Mouse (Mus musculus) retina, postnatal 1 day (tissue): ENCODE results near the gene Clec18a.
A peak's percentile ranks its signal among the peaks of the same experiment; 100 is the strongest.
"Not testable (repeated sequence)": the region's sequence is repeated elsewhere in the genome, so short reads cannot be mapped to it uniquely, and the experiment has no call there.

ENCODE experiments used
- DNase-seq: peaks from one replicate; pipeline ENCODE4 v3.0.0-alpha.2; 2012

Gene Clec18a

DNA sequence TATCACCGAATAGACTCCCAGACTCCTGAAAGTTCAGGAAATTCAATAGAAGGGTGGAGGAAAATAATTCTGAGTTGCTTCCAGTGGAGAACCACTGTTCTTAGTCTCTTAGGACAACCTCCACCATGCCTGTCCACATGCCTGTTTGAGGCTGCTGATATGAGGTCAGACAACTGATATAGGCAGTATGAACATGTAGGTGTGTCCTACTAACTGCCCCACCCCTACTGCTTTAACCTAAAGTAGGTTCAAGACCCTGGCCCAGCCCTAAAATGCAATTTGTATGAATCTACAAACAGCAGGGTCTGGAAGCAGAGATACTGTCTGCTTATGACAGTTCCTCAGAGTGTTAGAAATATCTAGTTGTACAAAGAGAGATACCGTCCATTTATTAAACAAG is 36.6 kb downstream of the Clec18a start:
- no peak for DNase-seq

DNA sequence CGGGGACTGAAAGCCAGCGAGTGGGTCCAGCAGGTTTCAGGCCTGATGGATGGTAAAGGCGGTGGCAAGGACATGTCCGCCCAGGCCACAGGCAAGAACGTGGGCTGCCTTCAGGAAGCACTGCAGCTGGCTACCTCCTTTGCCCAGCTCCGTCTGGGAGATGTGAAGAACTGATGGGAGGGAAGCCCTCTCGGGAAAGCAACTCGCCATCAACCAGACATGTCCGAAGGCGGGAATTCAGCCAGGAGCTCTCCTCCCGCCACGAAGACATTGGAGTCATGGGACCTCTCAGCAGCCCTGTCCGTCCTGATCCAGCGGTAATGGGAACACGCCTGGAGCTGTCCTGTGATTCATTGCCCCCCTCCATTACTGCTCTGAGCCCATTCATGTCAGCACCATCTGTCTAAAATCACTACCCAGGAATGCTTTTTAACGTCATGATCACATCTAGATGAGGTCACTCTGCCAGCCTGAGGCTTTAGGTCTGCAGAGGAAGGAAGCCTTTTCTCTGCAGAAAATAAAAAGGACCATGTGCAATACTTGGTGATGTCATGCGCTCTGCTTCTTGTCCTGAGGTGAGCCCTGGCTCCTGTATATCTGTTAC is 37.1 kb downstream of the Clec18a start:
- no peak for DNase-seq

DNA sequence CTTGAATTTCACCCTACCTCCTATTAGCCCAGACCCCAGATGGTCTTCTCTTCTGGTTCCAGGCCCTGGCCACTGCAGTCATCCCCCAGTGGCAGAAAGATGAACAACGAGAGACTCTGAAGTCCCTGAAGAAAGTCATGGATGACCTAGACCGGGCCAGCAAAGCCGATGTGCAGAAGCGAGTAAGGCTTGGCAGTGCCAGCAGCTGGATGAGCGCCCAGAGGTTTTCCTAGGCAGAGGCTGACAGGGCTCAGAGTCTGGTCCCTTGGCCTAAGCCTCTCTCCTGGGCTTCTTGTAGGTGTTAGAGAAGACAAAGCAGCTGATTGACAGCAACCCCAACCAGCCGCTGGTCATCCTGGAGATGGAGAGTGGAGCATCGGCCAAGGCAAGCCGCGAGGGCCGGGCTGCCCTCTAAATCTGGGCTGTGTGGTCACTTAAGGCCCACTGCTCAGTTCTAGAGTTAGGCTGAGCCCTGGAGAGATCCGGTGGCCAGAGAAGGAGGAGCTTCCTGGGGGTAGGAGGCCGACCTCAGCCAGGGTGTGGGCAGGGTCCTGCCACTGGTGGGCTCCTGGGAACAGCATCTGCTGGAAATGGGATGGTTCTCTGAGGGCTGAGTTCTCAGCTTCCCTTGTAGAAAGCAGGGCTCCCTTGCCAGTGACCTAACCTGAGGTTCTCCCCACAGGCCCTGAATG is 38.3 kb downstream of the Clec18a start:
- DNase-seq = no peak

DNA sequence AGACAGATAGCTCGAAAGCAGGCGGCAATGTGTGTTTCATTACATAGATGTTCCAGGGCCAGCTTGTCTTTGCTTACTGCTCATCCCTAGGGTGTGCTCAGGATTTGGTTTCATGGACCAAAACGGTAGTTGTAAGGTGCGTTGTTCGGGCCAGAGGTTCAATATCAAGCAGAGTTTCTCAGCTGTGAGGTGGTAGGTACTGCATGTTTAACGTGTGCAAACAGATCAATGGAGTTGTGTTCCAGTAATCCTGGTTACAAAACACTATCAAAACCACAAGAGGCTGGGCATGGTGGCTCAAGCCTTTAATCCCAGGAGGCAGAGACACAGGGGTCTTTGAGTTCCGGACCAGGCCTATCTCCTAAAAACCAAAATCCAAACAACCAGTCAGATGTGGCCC is 43.1 kb downstream of the Clec18a start:
- DNase-seq = no peak

DNA sequence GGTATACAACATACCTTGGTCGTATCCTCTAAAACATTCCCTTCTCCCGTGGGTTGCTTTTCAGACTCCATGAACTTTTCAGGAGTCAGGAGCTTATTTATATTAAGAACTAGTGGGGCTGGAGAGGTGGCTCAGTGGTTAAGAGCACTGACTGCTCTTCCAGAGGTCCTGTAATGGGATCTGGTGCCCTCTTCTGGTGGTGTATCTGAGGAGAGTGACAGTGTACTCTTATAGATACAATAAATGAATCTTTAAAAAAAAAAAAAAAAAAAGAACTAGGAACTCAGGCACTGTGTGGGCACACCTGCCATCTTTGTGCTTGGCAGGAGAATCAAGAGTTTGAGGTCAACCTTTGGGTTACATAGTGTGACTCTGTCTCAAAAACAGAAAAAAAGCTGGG is 43.5 kb downstream of the Clec18a start:
- DNase-seq = no peak

DNA sequence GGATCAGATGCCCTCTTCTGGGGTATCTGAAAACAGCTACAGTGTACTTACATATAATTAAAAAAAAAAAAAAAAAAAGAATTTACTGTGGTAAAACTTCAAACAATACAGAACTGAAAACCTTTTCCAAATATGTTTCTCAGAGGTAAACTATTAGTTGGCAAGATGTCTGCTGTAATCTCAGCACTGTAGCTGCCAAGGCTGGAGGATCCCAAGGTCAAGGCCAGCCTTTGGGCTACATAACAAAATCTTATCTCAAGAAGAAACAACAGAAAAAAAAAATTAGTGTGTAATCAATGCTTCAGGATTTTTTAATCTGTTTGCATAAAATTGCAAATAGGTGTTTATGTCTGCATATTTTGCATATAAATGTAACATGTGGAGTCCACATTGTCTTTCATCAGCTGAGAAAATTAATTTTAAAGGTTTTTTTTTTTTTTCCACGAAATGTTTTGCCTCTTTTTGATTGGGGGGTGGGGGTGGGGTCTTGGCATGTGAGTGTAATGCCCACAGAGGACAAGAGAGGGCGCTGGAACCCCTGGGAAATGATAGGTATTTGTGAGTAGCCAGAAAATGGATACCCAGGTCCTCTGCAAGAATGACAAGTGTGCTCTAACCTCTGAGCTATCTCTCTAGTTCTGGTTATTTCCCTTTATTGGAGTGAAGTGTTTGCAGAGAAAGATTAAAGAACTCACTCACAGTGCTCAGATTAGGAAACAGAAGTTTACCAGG is 48.1 kb downstream of the Clec18a start:
- DNase-seq = no peak

DNA sequence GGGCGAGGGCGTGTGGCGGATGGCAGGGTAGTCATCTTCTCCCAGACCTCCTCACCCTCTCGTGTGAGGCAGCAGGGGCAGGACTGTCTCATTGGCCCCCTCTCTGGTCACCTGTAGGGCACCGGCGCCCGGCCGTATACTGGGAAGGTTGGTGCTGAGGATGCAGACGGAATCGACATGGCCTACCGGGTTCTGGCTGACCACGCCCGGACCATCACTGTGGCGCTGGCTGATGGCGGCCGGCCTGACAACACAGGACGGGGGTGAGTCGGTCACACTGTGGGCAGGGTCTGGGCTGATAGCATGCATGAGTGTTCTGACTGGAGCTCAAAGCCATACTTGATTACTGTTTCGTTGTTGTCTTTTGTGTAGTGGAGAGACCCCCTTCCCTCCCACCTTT is 49.7 kb downstream of the Clec18a start:
- DNase-seq = no peak

DNA sequence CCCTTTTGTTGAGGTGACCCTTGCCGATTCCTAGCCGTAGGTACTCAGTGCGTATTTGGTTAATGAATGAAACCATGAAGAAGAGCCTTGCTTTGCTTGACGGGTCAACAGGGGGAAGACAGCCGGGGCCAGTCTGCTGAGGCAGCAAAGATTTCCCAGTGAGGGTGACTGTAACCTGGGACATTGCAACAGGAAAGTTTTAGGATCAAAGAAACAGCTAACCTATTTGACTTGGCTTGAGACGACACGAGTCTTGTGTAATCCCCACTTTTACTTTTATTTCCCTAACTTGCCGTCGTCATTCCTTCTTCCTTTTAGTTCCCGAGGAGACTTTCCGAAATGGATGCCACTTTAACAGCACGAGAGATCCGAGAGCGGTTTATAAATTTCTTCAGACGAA is 55.6 kb downstream of the Clec18a start:
- no peak for DNase-seq

DNA sequence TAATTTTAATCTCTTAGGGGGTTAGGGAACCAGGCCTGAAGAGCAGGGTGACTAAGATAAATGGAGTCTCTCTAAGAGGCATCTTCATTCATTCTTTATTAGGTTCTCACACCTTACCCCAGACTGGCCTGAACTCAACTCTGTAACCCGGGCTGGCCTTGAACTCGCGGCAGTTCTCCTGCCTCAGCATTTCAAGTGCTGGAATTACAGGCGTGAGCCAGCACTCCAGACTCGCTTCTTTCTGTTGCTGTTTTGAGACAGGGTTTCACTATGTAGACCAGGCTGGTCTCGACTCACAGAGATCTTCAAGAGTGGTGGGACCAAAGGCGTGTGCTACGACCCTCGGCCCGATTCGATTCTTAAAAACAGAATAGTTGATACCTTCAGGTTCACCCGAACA is 58.0 kb downstream of the Clec18a start:
- no peak for DNase-seq

DNA sequence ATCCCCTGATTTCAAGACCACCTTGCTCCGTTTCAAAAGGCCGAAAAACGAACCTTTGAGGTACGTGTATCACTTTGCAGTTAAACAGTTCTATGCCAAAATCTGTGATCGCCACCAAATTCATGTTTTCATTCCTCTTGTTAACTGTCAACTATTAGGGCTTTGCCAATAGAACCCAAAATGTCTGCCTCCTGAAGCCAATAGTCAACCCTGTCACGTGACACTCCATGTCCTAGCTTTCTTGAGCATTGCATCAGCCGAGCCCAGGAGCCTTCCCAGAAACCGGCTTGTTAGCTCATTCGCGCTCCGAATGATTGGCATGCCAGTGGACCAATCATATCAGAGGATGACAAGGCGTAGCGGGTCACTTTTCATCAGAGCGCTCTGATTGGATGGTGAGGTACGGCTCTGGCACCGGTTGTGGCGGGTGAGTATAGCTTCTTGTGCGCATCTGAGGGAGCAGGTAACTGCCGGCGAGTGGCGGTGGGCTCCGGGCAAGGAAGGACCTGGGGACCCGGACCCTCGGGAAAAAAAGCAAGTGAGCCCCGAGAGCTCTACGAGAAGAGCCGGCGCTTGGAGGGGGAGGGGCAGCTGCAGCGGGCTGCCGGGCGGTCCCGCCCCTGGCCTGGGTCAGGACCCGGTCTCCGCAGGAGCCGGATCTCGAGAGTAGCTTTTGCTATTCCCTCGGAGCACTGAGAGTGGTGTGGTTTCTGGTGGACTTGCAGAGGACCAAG is 58.6 kb downstream of the Clec18a start:
- peak; percentile 100 for DNase-seq

DNA sequence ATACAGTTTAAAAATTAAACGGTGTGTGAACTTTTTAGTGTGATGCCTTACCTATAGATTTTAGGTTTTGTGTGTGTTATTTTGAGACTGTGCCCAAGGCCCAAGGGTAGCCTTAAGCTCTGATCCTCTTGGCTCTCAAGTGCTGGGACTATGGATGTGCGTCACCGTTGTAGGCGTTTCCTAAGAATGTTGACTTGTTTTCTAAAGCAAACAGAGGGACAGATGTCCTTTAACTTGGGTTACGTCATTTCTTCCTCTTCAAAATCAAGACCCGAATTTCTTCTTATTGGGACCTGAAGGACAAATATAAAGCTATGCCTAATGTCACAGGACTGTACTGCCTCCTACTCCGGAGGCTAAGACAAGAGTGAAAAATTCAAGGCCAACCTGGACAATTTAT is 59.3 kb downstream of the Clec18a start, which contains the start of gene Aars:
TSS of gene Aars (plus strand) at position 229 of the 400 bp plus-strand sequence.
- no peak for DNase-seq

DNA sequence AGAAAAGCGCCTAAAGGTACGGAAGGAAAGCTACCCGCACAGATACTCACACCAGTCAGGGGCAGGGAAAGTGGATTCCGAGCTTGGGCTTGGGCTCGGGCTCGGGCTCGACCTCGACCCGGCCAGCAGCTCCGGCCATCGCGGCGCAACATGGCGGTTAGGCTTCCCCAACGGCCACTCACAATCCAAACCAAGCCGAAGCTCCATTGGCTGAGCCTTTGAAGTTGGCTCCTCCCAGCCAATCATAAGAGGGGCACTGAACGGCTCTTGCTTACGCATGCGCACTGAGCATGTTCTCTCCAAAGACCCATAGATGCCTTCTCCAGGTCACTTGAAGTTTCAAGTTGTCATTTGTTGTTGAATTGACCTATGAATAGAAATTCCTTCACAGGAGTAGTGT is 60.7 kb downstream of the Clec18a start, which contains the start of gene Ddx19b:
TSS of gene Ddx19b (minus strand) at position 180 of the 400 bp plus-strand sequence.
- DNase-seq = no peak

DNA sequence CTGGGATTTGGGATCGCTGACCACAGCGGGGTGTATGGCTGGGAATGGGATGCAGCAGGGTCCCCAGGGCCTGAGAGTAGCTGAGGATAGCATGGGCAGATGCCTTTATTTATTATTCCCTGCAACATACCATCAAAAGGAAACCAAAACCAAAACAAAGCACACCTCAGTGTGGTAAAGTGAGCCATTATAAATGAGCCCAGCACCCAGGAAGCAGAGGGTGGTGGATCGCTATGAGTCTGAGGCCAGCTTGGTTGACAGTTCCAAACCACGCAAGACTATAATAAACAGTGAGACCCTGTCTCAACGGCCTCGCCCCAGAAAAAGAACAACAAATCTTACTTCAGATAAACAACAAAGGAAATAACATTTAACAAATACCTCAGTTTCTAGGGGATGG is 62.2 kb downstream of the Clec18a start:
- DNase-seq = no peak

DNA sequence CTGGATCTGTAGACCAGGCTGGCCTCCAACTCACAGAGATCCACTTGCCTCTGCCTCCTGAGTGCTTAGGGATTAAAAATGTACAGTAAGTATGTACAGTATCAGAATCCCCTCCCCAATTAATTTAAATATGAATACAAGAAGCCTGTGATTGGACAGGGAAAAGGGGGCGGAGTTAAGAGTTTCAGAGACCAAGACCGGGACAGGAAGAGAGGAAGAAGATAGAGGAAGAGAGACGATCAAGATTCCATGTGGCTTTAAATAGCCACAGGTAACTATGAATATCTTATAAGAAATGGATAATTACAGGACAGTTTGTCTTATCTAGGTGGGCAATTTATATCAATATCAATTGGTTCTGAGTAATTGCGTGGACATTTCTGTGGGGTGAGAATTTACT is 62.6 kb downstream of the Clec18a start:
- peak; percentile 24 for DNase-seq

DNA sequence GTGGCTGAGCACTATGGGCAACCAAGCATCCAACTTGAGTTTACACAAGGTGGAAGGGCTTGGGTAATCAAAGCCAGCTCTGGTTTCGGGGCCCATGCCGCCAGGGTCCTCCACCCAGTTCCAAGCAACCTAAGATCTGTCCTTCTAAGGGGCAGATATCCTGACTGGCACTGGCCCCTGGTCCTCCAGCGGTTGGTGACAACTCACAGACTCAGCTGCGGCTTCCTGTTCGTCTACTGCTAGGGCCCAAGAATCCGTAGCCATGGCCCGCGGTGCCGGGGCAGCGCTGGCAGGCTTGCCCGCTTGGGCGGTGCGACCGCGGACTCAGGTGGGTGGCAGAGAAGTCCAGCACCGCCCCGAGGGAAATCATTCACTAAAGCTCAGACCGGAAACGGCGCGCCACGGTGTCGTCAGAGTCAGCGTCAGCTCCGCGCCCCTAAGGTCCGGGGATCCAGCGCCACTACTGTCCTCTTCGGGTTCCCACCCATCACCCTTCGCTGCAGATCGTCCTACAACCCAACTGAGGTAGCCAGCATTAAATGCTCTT is 64.8 kb downstream of the Clec18a start:
- peak; percentile 89 for DNase-seq

DNA sequence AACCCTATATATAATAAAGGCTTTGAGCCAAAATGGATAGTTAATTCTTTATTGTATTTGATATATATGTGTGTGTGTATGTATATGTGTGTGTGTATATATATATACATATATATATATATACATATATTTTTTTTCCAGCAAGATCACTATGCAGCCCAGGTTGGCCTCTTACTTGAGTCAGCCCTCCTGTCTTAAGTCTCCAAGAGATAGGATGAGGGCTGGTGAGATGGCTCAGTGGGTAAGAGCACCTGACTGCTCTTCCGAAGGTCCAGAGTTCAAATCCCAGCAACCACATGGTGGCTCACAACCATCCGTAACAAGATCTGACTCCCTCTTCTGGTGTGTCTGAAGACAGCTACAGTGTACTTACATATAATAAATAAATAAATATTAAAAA is 65.6 kb downstream of the Clec18a start:
- DNase-seq = not testable (repeated sequence)

DNA sequence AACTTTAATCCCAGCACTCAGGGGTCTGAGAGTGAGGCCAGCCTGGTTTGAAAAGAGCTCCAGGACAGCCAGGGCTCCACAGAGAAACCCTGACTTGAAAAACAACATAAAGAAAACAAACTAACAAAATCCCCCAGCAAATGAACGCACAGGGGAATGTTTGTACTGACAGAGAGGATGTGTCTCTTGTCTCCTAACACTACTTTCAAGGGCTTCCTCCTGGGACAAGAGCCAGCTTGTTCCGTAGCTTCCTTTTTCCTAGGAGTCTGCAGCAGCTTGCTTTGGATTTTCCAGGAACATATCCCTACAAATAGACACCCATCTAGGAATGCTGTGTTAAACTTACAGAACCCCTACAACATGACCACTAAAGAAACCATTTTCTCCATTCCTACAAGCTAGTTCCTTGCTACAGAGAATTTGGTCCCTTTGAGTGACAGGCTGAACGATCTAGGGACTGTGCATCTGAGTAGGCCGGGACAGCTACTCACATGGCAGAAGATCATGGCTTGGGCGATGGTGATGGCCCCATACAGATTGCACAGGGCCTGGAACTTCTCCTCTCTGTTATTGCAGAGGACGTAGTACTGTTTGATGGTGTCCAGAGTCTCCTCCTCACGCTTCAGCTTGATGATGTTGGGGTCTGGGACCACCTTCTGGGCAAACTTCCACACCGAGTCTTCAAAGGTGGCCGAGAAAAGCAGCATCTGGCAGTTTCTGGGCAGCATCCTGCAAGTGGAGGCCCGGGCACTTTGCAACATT is 81.8 kb downstream of the Clec18a start:
- not testable (repeated sequence) for DNase-seq
